Mouse (Mus musculus) liver, postnatal 0 days (tissue): ENCODE results near the gene Ctsk.

Experiments used
- CTCF ChIP-seq: sonication (generic); IDR thresholded peaks from 2 replicates; pipeline ENCODE4 v1.5.1; 2016; ENCODE audit warnings: antibody characterized with exemption, low read depth
- EP300 ChIP-seq: IDR thresholded peaks from 2 replicates; pipeline ENCODE4 v1.6.1; 2016; ENCODE audit warnings: antibody characterized with exemption, low read depth, mild to moderate bottlenecking

DNA sequence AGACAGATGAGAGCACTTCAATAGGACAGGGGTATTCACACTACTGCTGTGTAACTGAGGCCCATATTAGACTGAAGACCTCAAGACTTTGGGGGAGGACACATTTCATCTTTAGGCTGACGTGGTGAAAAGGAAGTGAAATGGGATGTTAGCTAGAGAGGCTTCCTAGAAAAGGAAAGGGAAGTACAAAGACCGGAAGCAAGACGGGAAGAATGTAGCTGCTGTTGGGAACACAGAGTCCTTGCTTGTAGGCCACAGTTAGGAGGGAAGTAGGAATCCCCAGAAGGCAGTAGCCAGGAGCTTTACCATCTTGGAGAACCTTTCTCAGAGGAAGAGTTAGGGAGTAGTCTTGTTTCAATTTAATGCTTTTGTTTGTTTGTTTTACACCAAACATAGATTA, 41.3 kb upstream of the Ctsk start:
- no peak for TF ChIP-seq CTCF
- peak; percentile 70 for TF ChIP-seq EP300
